13 mouse cellular contexts compared by ENCODE assay signal in genomic region chr11:4760438-4760837, GRCm38 (mm10). TPM values are rescaled to one million over a fixed set of nuclear protein-coding genes. Genes with fewer than 3 reads are reported as not detected.
DNase-seq lines count a peak whose midpoint lies in the region; ATAC-seq and TF ChIP-seq lines count a peak whose summit lies in the region.
"Had no signal": no experiment of that assay in that cellular context is flagged by ENCODE, and none has a peak within 500 bp of the region (broad histone marks: within the 10 kb centered on the region; RNA-seq: fewer than 3 reads in every experiment).

No protein-coding gene starts in this region.

- H3K9me3 ChIP-seq in lung, embryonic 15.5 days = no peaks in the 10 kb centered on the region
- no peaks in the 10 kb centered on the region for H3K9me3 ChIP-seq in lung, postnatal 0 days (ENCODE audit: low read length)
- no peaks in the 10 kb centered on the region for H3K9me3 ChIP-seq in heart, embryonic 16.5 days (replicated peaks; ENCODE audit: control insufficient read depth, low read length)
- no peaks in the 10 kb centered on the region for H3K9me3 ChIP-seq in hindbrain, embryonic 11.5 days (ENCODE audit: control insufficient read depth, low read length)
- H3K9me3 ChIP-seq: G1E had no signal

- peak overlapping the region; percentile 39; the same call in 1 of the 2 replicates for H3K27ac ChIP-seq in lung, embryonic 15.5 days
- H3K27ac ChIP-seq in lung, postnatal 0 days (ENCODE audit: low read length) = no peak overlapping the region
- no peak overlapping the region for H3K27ac ChIP-seq in heart, embryonic 16.5 days (ENCODE audit: low read length)
- H3K27ac ChIP-seq in hindbrain, embryonic 11.5 days (ENCODE audit: low read depth, low read length) = 0 out of 2 replicates have a peak overlapping the region, but pooled peaks have one; percentile 10
- H3K27ac ChIP-seq: macrophage had no signal

- no peak for DNase-seq in lung, postnatal 0 days (ENCODE audit: low spot score)
- no peak for DNase-seq in hindbrain, embryonic 11.5 days (ENCODE audit: low spot score)
- peak; percentile 36 to 58 for DNase-seq in kidney, postnatal 25 days
- no peak for DNase-seq in frontal cortex, postnatal 36 days (ENCODE audit: low spot score in 2 of 2)
- DNase-seq: adrenal gland, adult 8-10 months; cerebellum, adult 8-10 months had no signal

- WGBS in lung, embryonic 15.5 days = 12% methylated on average over 4 of the region's 4 CpGs
- 25% methylated on average over 4 of the region's 4 CpGs for WGBS in lung, postnatal 0 days
- WGBS in heart, embryonic 16.5 days = 13% methylated on average over 4 of the region's 4 CpGs
- 19% methylated on average over 4 of the region's 4 CpGs for WGBS in hindbrain, embryonic 11.5 days

- TF ChIP-seq EP300 in lung, postnatal 0 days (IDR thresholded peaks at IDR 0.05) = no peak

- H3K4me1 ChIP-seq in lung, embryonic 15.5 days = peaks cover 10% of the 10 kb centered on the region; the same call in 1 of the 2 replicates
- no peaks in the 10 kb centered on the region for H3K4me1 ChIP-seq in lung, postnatal 0 days (ENCODE audit: insufficient read depth, low read depth, low read length)
- peaks cover 9% of the 10 kb centered on the region for H3K4me1 ChIP-seq in heart, embryonic 16.5 days (ENCODE audit: control insufficient read depth, insufficient read depth, low read length)
- peaks cover 6% of the 10 kb centered on the region; the same call in 1 of the 2 replicates for H3K4me1 ChIP-seq in hindbrain, embryonic 11.5 days (replicated peaks; ENCODE audit: control insufficient read depth, insufficient read depth, low read length)

- no peak overlapping the region for H3K9ac ChIP-seq in lung, embryonic 15.5 days
- H3K9ac ChIP-seq in lung, postnatal 0 days (replicated peaks; ENCODE audit: low read depth) = no peak overlapping the region
- H3K9ac ChIP-seq in heart, embryonic 16.5 days (ENCODE audit: low read length) = no peak overlapping the region
- no peak overlapping the region for H3K9ac ChIP-seq in hindbrain, embryonic 11.5 days (ENCODE audit: low read depth, low read length)

- H3K27me3 ChIP-seq in lung, embryonic 15.5 days = peaks cover 22% of the 10 kb centered on the region
- no peaks in the 10 kb centered on the region for H3K27me3 ChIP-seq in lung, postnatal 0 days (replicated peaks; ENCODE audit: insufficient read depth, low read length)
- H3K27me3 ChIP-seq in heart, embryonic 16.5 days (ENCODE audit: control insufficient read depth, insufficient read depth, low read length) = peaks cover 19% of the 10 kb centered on the region
- H3K27me3 ChIP-seq in hindbrain, embryonic 11.5 days (ENCODE audit: control insufficient read depth, insufficient read depth, low read length) = peaks cover 5% of the 10 kb centered on the region; the same call in 1 of the 2 replicates

- peak; percentile 79; the same call in 1 of the 2 replicates for ATAC-seq in lung, embryonic 15.5 days (ENCODE audit: borderline replicate concordance, extremely low read depth, low FRiP score, low TSS enrichment)
- ATAC-seq in lung, postnatal 0 days = no peak; the same call in 1 of the 2 replicates
- peak; percentile 56 for ATAC-seq in heart, embryonic 16.5 days (replicated peaks; ENCODE audit: extremely low read depth, insufficient read depth, low FRiP score)
- no peak for ATAC-seq in hindbrain, embryonic 11.5 days (ENCODE audit: low FRiP score)
- ATAC-seq in monocyte, adult 5-6 weeks (replicated peaks; ENCODE audit: insufficient number of reproducible peaks, low FRiP score, low TSS enrichment, poor library complexity, severe bottlenecking) = no peak

- no peak overlapping the region for H3K4me3 ChIP-seq in lung, embryonic 15.5 days
- H3K4me3 ChIP-seq in lung, postnatal 0 days (ENCODE audit: low read depth, low read length) = no peak overlapping the region
- H3K4me3 ChIP-seq in heart, embryonic 16.5 days (ENCODE audit: low read length) = no peak overlapping the region
- H3K4me3 ChIP-seq in hindbrain, embryonic 11.5 days (ENCODE audit: low read depth, low read length) = no peak overlapping the region

- no peaks in the 10 kb centered on the region for H3K36me3 ChIP-seq in lung, embryonic 15.5 days
- no peaks in the 10 kb centered on the region for H3K36me3 ChIP-seq in lung, postnatal 0 days (ENCODE audit: insufficient read depth, low read length)
- no peaks in the 10 kb centered on the region for H3K36me3 ChIP-seq in heart, embryonic 16.5 days (ENCODE audit: control insufficient read depth, insufficient read depth)
- H3K36me3 ChIP-seq in hindbrain, embryonic 11.5 days (ENCODE audit: control insufficient read depth, insufficient read depth, low read length) = no peaks in the 10 kb centered on the region

- no peak for TF ChIP-seq CTCF in lung, postnatal 0 days (IDR thresholded peaks at IDR 0.05)

- no peak overlapping the region for H3K4me2 ChIP-seq in lung, embryonic 15.5 days
- no peak overlapping the region for H3K4me2 ChIP-seq in lung, postnatal 0 days (replicated peaks; ENCODE audit: low read depth, low read length)
- H3K4me2 ChIP-seq in heart, embryonic 16.5 days (ENCODE audit: low read depth, low read length) = no peak overlapping the region
- no peak overlapping the region for H3K4me2 ChIP-seq in hindbrain, embryonic 11.5 days (replicated peaks; ENCODE audit: low read depth, low read length)

RNA-seq across cellular contexts. Expression of gene Cabp7, which starts 13.9 kb away (rescaled TPM):
- polyA plus RNA-seq in lung, embryonic 15.5 days (2015; fragmentation: Nextera tagmentation; extraction: Ambion mirVana) = 0.09 TPM in 1 of 2 replicates, not detected in the other
- 0.14 and 0.15 TPM in 2 replicates for polyA plus RNA-seq in lung, postnatal 0 days (2015; fragmentation: Nextera tagmentation; extraction: Ambion mirVana)
- 0.10 and 0.14 TPM in 2 replicates for polyA plus RNA-seq in heart, embryonic 16.5 days (2015; fragmentation: Nextera tagmentation; extraction: Ambion mirVana)
- polyA plus RNA-seq in hindbrain, embryonic 11.5 days (2014; fragmentation: Nextera tagmentation; extraction: Ambion mirVana) = 0.90 and 1.0 TPM in 2 replicates
- total RNA-seq in monocyte, adult 5-6 weeks (2017) = 0.85 TPM in 1 of 3 replicates, not detected in the others
- total RNA-seq: G1E had no signal
- polyA plus RNA-seq: G1E; large intestine, adult 2 months; spleen, adult 2 months had no signal

RNA-seq across cellular contexts. Expression of gene Zmat5, which starts 56.0 kb away (rescaled TPM):
- 70.8 and 81.4 TPM in 2 replicates for polyA plus RNA-seq in lung, embryonic 15.5 days (2015; fragmentation: Nextera tagmentation; extraction: Ambion mirVana)
- polyA plus RNA-seq in lung, postnatal 0 days (2015; fragmentation: Nextera tagmentation; extraction: Ambion mirVana) = 63.7 and 67.2 TPM in 2 replicates
- 51.5 and 58.3 TPM in 2 replicates for polyA plus RNA-seq in heart, embryonic 16.5 days (2015; fragmentation: Nextera tagmentation; extraction: Ambion mirVana)
- polyA plus RNA-seq in hindbrain, embryonic 11.5 days (2014; fragmentation: Nextera tagmentation; extraction: Ambion mirVana) = 80.8 and 82.6 TPM in 2 replicates
- 5.9 to 15.2 TPM (median 8.8 TPM) in 3 replicates for total RNA-seq in monocyte, adult 5-6 weeks (2017)

RNA-seq across cellular contexts. Expression of gene Uqcr10, which starts 56.3 kb away (rescaled TPM):
- polyA plus RNA-seq in lung, embryonic 15.5 days (2015; fragmentation: Nextera tagmentation; extraction: Ambion mirVana) = 763 and 796 TPM in 2 replicates
- 723 and 783 TPM in 2 replicates for polyA plus RNA-seq in lung, postnatal 0 days (2015; fragmentation: Nextera tagmentation; extraction: Ambion mirVana)
- 1,930 and 1,976 TPM in 2 replicates for polyA plus RNA-seq in heart, embryonic 16.5 days (2015; fragmentation: Nextera tagmentation; extraction: Ambion mirVana)
- polyA plus RNA-seq in hindbrain, embryonic 11.5 days (2014; fragmentation: Nextera tagmentation; extraction: Ambion mirVana) = 533 and 550 TPM in 2 replicates
- 46.1 to 75.5 TPM (median 70.1 TPM) in 3 replicates for total RNA-seq in monocyte, adult 5-6 weeks (2017)

Comparison
In these comparisons a context has a peak if more than half of its experiments do, and no peak if none do; other contexts are left out.
1. ATAC-seq: peak in lung, embryonic 15.5 days (single experiment) and heart, embryonic 16.5 days (single experiment); none in lung, postnatal 0 days (single experiment), hindbrain, embryonic 11.5 days (single experiment) and monocyte, adult 5-6 weeks (single experiment).
2. H3K27ac ChIP-seq: peak in lung, embryonic 15.5 days (single experiment) and hindbrain, embryonic 11.5 days (single experiment); none in lung, postnatal 0 days (single experiment) and heart, embryonic 16.5 days (single experiment).
3. DNase-seq: peak in kidney, postnatal 25 days (2 of 2); none in lung, postnatal 0 days (single experiment), hindbrain, embryonic 11.5 days (single experiment) and frontal cortex, postnatal 36 days (0 of 2).